Mouse (Mus musculus) lung, postnatal 25 days (tissue): ENCODE data around the gene A430078G23Rik.

Source experiments
- DNase-seq: peaks from one replicate; pipeline ENCODE4 v3.0.0; 2022; ENCODE audit warnings: low spot score

The A430078G23Rik gene

GRCm38 (mm10) chr8:3348142-3348823 is 4.9 kb upstream of the A430078G23Rik start:
- no peak for DNase-seq

- DNase-seq, result no peak
Observed at GRCm38 (mm10) chr8:3350747-3351146, 2.5 kb upstream of the A430078G23Rik start.

DNA sequence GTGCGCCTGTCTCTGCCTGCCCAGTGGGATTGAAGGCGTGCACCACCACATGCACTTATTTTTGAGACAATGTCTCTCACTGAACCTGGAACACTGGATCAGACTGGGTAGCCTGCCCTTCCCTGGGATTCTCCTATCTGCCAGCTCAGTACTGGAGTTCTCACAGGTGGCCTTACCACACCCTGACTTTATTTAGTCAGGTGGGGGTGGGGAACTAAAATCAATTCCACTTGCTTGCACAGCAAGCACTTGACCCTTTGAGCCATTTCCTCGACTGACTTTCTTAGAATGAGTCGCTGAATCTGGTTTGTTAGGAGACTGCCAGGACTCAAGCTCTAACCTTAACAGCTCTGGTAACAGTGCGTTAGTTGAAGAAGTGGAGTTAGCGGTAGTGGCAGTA is 500 bp upstream of the A430078G23Rik start:
- peak; percentile 46 for DNase-seq

- no peak for DNase-seq
Observed at GRCm38 (mm10) chr8:3353811-3354442, 712 bp downstream of the A430078G23Rik start.

DNA sequence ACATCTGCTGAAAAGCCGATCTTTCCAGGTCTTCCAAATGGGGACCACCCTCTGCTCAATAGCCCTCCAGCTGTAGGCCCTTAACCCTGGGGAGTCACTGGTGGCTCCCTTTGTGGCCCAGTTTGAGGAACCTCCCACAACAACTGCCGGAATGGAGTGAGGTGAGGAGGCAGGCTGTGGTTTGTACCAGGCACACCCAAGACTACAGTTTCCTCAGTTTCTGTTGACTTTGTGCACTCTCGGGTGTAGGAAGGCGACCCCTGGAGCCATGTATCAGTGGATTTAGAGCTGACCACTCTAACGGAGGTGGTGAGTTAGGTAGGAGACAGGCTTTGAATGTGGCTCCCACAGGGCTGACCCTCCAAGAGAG is 1.2 kb downstream of the A430078G23Rik start:
- DNase-seq, result peak; percentile 50

- peak; percentile 79 for DNase-seq
Observed at GRCm38 (mm10) chr8:3355586-3355985, 2.4 kb downstream of the A430078G23Rik start.

DNA sequence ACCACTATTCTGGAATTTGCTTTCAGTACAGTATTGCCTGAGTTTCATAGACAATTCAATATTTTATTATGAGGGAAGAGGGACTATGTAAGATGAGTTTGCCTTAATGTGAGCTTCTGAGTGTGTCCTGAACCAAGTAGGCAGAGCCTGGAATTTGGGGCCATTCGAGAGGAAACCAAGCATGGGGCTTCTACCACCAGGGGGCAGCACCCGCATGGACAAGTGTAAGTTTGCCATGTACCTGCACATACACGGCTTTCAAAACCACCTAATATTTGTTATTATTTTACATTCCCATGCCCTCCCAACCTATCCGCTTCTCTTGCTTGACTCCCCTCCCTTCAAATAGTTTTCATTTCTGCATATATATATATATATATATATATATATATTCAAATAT is 4.8 kb downstream of the A430078G23Rik start:
- peak; percentile 77 for DNase-seq

- DNase-seq, result no peak
Observed at GRCm38 (mm10) chr8:3367086-3367485, 13.9 kb downstream of the A430078G23Rik start.

DNA sequence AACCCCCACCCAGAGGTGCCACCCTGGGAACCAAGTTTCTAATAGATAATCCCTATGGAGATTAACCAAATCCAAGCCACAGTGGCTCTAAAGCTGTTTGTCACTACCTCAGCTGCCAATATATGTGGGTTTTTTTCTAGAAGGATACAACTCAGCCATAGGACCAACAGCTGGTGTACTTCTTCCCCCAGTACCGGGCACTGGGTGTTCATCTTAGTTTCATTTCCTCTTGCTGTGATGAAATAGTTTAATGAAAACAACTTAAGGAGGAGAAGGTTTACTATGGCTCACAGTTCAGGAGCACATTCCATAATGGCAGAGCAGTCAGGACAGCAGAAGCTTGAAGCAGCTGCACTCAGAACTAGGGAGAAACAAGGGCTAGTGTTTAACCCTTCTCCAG is 14.9 kb downstream of the A430078G23Rik start:
- no peak for DNase-seq

- DNase-seq, result no peak
Observed at GRCm38 (mm10) chr8:3375748-3376147, 22.5 kb downstream of the A430078G23Rik start.

DNA sequence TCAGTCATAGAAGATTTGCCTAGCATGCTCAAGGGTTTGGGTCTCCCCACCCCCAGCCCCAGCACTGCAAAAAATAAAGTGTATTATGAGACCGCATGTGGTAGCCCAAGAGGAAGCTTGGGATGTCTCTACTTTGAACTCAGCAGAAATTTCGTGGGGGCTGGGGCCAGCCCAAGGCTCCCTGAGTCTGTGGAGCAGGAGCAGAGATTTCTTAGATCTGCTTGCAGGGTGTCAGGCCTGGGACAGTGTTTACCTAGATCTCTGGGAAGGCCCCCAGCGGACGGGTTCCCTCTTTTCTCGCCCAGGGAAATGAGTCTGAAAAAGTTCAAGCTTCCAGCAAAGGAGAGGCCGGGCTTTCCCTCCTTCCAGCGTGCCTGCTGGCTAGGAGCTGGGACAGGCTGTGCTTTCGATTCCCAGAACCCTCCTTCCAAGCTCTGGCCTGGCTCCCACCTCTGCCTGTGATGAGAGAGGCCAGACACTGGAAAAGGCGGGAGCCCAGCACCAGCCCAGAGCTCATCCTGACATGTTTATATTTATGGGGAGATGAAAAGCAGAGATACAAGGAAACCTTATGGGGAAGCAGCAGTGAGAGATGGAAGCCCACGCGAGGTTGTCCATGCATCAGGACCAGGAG is 23.5 kb downstream of the A430078G23Rik start:
- DNase-seq, result no peak

- peak; percentile 70 for DNase-seq
Observed at GRCm38 (mm10) chr8:3387286-3387685, 34.1 kb downstream of the A430078G23Rik start.

DNA sequence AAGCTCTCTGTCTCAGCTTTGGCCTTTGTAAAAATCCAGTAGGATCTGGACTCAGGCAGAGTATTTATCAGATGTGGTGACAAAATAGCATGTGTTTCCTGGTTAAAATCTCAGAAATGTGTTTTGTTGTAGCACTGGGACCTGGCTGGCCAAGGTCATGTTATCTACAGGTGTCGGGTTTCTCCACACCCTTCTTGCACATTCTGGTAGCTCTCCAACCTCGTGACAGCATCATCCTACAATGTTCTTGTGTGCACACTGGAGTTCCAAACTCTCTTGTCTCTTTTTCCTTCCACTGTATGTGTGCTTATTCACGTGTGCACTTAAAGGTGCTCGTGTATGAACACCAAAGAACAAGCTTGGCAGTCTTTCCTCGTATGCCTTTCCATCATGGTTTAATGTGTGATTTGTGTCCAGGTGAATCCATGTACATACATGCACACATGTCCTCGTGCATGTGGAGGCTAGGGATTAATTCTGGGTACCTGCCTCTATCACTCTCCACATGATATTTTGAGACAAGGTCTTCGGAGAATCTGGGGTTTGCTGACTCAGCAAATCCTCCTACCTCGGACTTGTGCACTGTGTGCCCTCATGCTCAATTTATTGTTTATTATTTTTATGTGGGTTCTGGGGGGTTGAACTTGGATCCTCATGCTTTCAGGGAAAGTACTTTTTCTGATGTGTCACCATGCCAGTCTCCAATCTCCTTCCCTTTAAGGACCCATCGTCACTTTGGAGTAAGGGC is 35.5 kb downstream of the A430078G23Rik start:
- no peak for DNase-seq

- DNase-seq, result no peak
Observed at GRCm38 (mm10) chr8:3389506-3389905, 36.3 kb downstream of the A430078G23Rik start.

DNA sequence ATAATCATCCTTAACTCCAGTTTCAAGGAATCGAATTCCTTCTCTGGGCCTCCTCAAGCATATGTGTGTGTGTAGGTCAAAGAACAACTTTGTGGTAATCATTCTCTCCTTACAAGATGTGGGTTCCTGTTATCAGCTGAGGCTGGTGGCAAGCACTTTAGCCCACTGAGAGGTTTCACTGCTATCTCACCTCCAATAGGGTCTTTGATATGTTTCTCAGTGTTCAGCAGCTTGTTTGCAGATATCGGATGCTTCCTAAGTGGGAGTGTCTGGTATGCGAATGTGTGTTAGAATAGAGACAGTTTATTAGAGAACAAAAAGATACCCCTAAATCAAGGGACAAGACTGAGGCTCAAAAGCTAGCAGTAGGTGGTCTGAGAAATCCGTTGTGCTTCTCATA is 39.1 kb downstream of the A430078G23Rik start:
- DNase-seq, result no peak

GRCm38 (mm10) chr8:3392771-3393710 is 39.8 kb downstream of the A430078G23Rik start, which contains the start of gene Arhgef18:
Gene Arhgef18 (plus strand): TSS chr8:3393006.
- DNase-seq, result peak; percentile 91

DNA sequence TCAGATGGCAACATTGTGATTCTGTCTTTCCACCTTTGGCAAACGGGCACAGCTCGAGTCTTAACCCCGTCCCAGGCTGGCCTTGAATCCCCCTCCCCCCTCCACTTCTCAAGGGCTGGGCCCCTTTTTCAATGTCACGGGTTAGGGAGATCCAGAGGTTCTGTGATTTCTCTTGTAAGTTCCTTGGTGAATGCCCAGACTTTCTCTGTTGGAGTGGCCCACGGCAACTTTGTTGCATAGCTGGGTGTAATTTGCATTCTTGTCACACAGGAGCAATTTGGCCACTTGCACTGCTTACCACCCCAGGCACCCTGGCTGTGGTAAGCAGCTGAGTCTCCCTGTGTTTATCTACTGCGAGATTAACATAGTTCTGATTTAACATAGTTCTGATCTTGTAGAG is 41.4 kb downstream of the A430078G23Rik start:
- peak; percentile 18 for DNase-seq

- no peak for DNase-seq
Observed at GRCm38 (mm10) chr8:3395246-3395645, 42.0 kb downstream of the A430078G23Rik start.

DNA sequence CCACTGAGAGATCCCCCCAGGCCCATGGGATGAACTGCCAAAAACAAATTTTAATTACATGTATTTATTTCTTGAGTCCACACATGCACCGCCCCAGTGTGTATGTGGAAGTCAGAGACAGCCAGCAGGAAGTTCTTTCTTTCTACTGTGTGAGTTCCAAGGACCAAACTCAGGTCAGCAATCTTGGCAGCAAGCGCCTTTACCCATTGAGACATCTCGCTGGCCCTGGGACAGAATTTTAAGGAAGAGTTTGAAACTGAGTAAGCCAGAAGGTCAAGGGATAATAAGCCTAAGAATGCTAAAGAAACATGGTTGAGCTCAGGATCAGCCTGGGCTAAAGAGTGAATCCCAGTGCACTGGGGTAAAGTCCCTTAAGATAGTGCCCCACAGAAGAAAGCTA is 44.4 kb downstream of the A430078G23Rik start:
- DNase-seq, result peak; percentile 17

DNA sequence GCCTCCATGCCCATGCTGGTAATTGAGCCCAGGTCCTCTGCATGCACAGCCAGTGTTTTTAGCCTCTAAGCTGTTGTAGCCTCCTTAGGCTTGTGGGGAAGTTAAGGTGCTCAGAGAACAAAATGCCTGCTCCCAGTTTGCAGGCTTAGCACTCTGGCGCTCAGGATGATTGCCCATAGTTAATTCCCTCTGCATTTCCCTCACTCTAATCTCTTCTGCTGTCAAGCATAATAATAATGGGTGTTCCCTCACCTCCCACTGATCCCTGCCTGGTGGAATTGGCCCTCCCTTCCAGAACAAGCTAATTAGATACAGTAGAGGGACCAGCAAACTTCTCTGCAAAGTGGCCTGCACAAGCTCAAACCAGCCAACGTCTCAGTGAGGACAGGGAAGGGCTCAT is 47.3 kb downstream of the A430078G23Rik start:
- DNase-seq, result no peak

- no peak for DNase-seq
Observed at GRCm38 (mm10) chr8:3407417-3407816, 54.2 kb downstream of the A430078G23Rik start.
